Mouse (Mus musculus): ENCODE results near the gene Gm12248. TPM values are rescaled to one million over a fixed set of nuclear protein-coding genes. Genes with fewer than 3 reads are reported as not detected.

Gene Gm12248
- polyA plus RNA-seq, 1 experiment, result not detected

- H3K36me3 ChIP-seq (ENCODE audit: control insufficient read depth, insufficient read depth, low read length, poor library complexity, severe bottlenecking), result no peaks in the 10 kb centered on the region
- no peaks in the 10 kb centered on the region for H3K9me3 ChIP-seq (replicated peaks; ENCODE audit: control insufficient read depth, insufficient read depth, low read length, poor library complexity, severe bottlenecking)
- no peaks in the 10 kb centered on the region for H3K27me3 ChIP-seq (ENCODE audit: control insufficient read depth, insufficient read depth, low read length, poor library complexity, severe bottlenecking)
- TF ChIP-seq POLR2A (IDR thresholded peaks at IDR 0.05; ENCODE audit: insufficient read depth, low read length), result no peak
- TF ChIP-seq CTCF (IDR thresholded peaks at IDR 0.05; ENCODE audit: low read depth, low read length), result no peak
- TF ChIP-seq EP300 (IDR thresholded peaks at IDR 0.05; ENCODE audit: insufficient read depth, low read depth, low read length), result no peak
- H3K4me1 ChIP-seq (ENCODE audit: control insufficient read depth, insufficient read depth, low read length), result no peaks in the 10 kb centered on the region
- no peak overlapping the region for H3K27ac ChIP-seq (ENCODE audit: insufficient read depth, low read length)
- H3K9ac ChIP-seq (ENCODE audit: low read depth, poor library complexity, severe bottlenecking), result no peak overlapping the region
- H3K4me3 ChIP-seq (ENCODE audit: low read depth, low read length), result no peak overlapping the region
Measured at GRCm38 (mm10) chr11:58094766-58095165, 1.8 kb upstream of the Gm12248 start.

- Histone ChIP-seq H3K9me3 (replicated peaks; ENCODE audit: control insufficient read depth, insufficient read depth, low read length, poor library complexity, severe bottlenecking) (no peaks in the 10 kb centered on the region), H3K27ac (ENCODE audit: insufficient read depth, low read length) (no peak overlapping the region), H3K4me3 (ENCODE audit: low read depth, low read length) (no peak overlapping the region), H3K4me1 (ENCODE audit: control insufficient read depth, insufficient read depth, low read length) (no peaks in the 10 kb centered on the region), H3K36me3 (ENCODE audit: control insufficient read depth, insufficient read depth, low read length, poor library complexity, severe bottlenecking) (no peaks in the 10 kb centered on the region), H3K27me3 (ENCODE audit: control insufficient read depth, insufficient read depth, low read length, poor library complexity, severe bottlenecking) (no peaks in the 10 kb centered on the region), H3K9ac (ENCODE audit: low read depth, poor library complexity, severe bottlenecking) (no peak overlapping the region)
- TF ChIP-seq POLR2A (IDR thresholded peaks at IDR 0.05; ENCODE audit: insufficient read depth, low read length), result no peak
- TF ChIP-seq CTCF (IDR thresholded peaks at IDR 0.05; ENCODE audit: low read depth, low read length), result no peak
- TF ChIP-seq EP300 (IDR thresholded peaks at IDR 0.05; ENCODE audit: insufficient read depth, low read depth, low read length), result no peak
Measured at GRCm38 (mm10) chr11:58092541-58092940, 393 bp downstream of the Gm12248 start.

- TF ChIP-seq EP300 (IDR thresholded peaks at IDR 0.05; ENCODE audit: insufficient read depth, low read depth, low read length) (no peak), POLR2A (IDR thresholded peaks at IDR 0.05; ENCODE audit: insufficient read depth, low read length) (no peak), CTCF (IDR thresholded peaks at IDR 0.05; ENCODE audit: low read depth, low read length) (no peak)
- H3K9ac ChIP-seq (ENCODE audit: low read depth, poor library complexity, severe bottlenecking), result no peak overlapping the region
- no peaks in the 10 kb centered on the region for H3K4me1 ChIP-seq (ENCODE audit: control insufficient read depth, insufficient read depth, low read length)
- no peaks in the 10 kb centered on the region for H3K9me3 ChIP-seq (replicated peaks; ENCODE audit: control insufficient read depth, insufficient read depth, low read length, poor library complexity, severe bottlenecking)
- no peaks in the 10 kb centered on the region for H3K27me3 ChIP-seq (ENCODE audit: control insufficient read depth, insufficient read depth, low read length, poor library complexity, severe bottlenecking)
- no peak overlapping the region for H3K4me3 ChIP-seq (ENCODE audit: low read depth, low read length)
- H3K36me3 ChIP-seq (ENCODE audit: control insufficient read depth, insufficient read depth, low read length, poor library complexity, severe bottlenecking), result no peaks in the 10 kb centered on the region
- H3K27ac ChIP-seq (ENCODE audit: insufficient read depth, low read length), result no peak overlapping the region
Measured at GRCm38 (mm10) chr11:58081716-58082115, 11.2 kb downstream of the Gm12248 start.

GRCm38 (mm10) chr11:58077270-58077669, 15.7 kb downstream of the Gm12248 start:
- no peaks in the 10 kb centered on the region for H3K4me1 ChIP-seq (ENCODE audit: control insufficient read depth, insufficient read depth, low read length)
- H3K9me3 ChIP-seq (replicated peaks; ENCODE audit: control insufficient read depth, insufficient read depth, low read length, poor library complexity, severe bottlenecking), result no peaks in the 10 kb centered on the region
- no peak overlapping the region for H3K27ac ChIP-seq (ENCODE audit: insufficient read depth, low read length)
- TF ChIP-seq EP300 (IDR thresholded peaks at IDR 0.05; ENCODE audit: insufficient read depth, low read depth, low read length) (no peak), POLR2A (IDR thresholded peaks at IDR 0.05; ENCODE audit: insufficient read depth, low read length) (no peak), CTCF (IDR thresholded peaks at IDR 0.05; ENCODE audit: low read depth, low read length) (no peak)
- H3K27me3 ChIP-seq (ENCODE audit: control insufficient read depth, insufficient read depth, low read length, poor library complexity, severe bottlenecking), result no peaks in the 10 kb centered on the region
- no peak overlapping the region for H3K9ac ChIP-seq (ENCODE audit: low read depth, poor library complexity, severe bottlenecking)
- no peaks in the 10 kb centered on the region for H3K36me3 ChIP-seq (ENCODE audit: control insufficient read depth, insufficient read depth, low read length, poor library complexity, severe bottlenecking)
- H3K4me3 ChIP-seq (ENCODE audit: low read depth, low read length), result no peak overlapping the region

- TF ChIP-seq POLR2A (IDR thresholded peaks at IDR 0.05; ENCODE audit: insufficient read depth, low read length) (no peak), EP300 (IDR thresholded peaks at IDR 0.05; ENCODE audit: insufficient read depth, low read depth, low read length) (no peak), CTCF (IDR thresholded peaks at IDR 0.05; ENCODE audit: low read depth, low read length) (no peak)
- Histone ChIP-seq H3K9ac (ENCODE audit: low read depth, poor library complexity, severe bottlenecking) (no peak overlapping the region), H3K4me1 (ENCODE audit: control insufficient read depth, insufficient read depth, low read length) (no peaks in the 10 kb centered on the region), H3K27ac (ENCODE audit: insufficient read depth, low read length) (no peak overlapping the region), H3K27me3 (ENCODE audit: control insufficient read depth, insufficient read depth, low read length, poor library complexity, severe bottlenecking) (no peaks in the 10 kb centered on the region), H3K4me3 (ENCODE audit: low read depth, low read length) (no peak overlapping the region), H3K9me3 (replicated peaks; ENCODE audit: control insufficient read depth, insufficient read depth, low read length, poor library complexity, severe bottlenecking) (no peaks in the 10 kb centered on the region), H3K36me3 (ENCODE audit: control insufficient read depth, insufficient read depth, low read length, poor library complexity, severe bottlenecking) (no peaks in the 10 kb centered on the region)
Measured at GRCm38 (mm10) chr11:58072978-58073377, 20.0 kb downstream of the Gm12248 start.

GRCm38 (mm10) chr11:58065025-58065424, 27.9 kb downstream of the Gm12248 start:
- Histone ChIP-seq H3K9ac (ENCODE audit: low read depth, poor library complexity, severe bottlenecking) (no peak overlapping the region), H3K4me1 (ENCODE audit: control insufficient read depth, insufficient read depth, low read length) (no peaks in the 10 kb centered on the region), H3K9me3 (replicated peaks; ENCODE audit: control insufficient read depth, insufficient read depth, low read length, poor library complexity, severe bottlenecking) (no peaks in the 10 kb centered on the region), H3K27me3 (ENCODE audit: control insufficient read depth, insufficient read depth, low read length, poor library complexity, severe bottlenecking) (no peaks in the 10 kb centered on the region), H3K27ac (ENCODE audit: insufficient read depth, low read length) (no peak overlapping the region), H3K4me3 (ENCODE audit: low read depth, low read length) (no peak overlapping the region), H3K36me3 (ENCODE audit: control insufficient read depth, insufficient read depth, low read length, poor library complexity, severe bottlenecking) (peaks cover 6% of the 10 kb centered on the region)
- no peak for TF ChIP-seq POLR2A (IDR thresholded peaks at IDR 0.05; ENCODE audit: insufficient read depth, low read length)
- no peak for TF ChIP-seq CTCF (IDR thresholded peaks at IDR 0.05; ENCODE audit: low read depth, low read length)
- no peak for TF ChIP-seq EP300 (IDR thresholded peaks at IDR 0.05; ENCODE audit: insufficient read depth, low read depth, low read length)

All from ES-Bruce4 (cell line).